Mouse (Mus musculus): ENCODE measurements around the gene Zfhx3. TPM values are rescaled to one million over a fixed set of nuclear protein-coding genes. Genes with fewer than 3 reads are reported as not detected.
A peak's percentile ranks its signal among the peaks of the same experiment; 100 is the strongest.

Zfhx3 gene
- polyA plus RNA-seq, 1 experiment from 2014 or later = 22.8 TPM

- Histone ChIP-seq H3K27ac (replicated peaks) (0 out of 2 replicates have a peak overlapping the region, but pooled peaks have one; percentile 6), H3K4me1 (peaks cover 21% of the 10 kb centered on the region), H3K36me3 (peaks cover 38% of the 10 kb centered on the region), H3K27me3 (replicated peaks) (no peaks in the 10 kb centered on the region), H3K9me3 (replicated peaks) (no peaks in the 10 kb centered on the region; the same call in 1 of the 2 replicates), H3K9ac (replicated peaks) (no peak overlapping the region), H3K4me3 (replicated peaks) (no peak overlapping the region), H3K4me2 (no peak overlapping the region)
- ATAC-seq (ENCODE audit: low FRiP score) = no peak
- WGBS = 29% methylated on average over 13 of the region's 13 CpGs
Measured at GRCm38 (mm10) chr8:108944312-108944711, 1001.9 kb downstream of the Zfhx3 start.

GRCm38 (mm10) chr8:108950311-108950710 is 1007.9 kb downstream of the Zfhx3 start:
- peaks cover 14% of the 10 kb centered on the region; the same call in 1 of the 2 replicates for H3K9me3 ChIP-seq (replicated peaks)
- H3K27me3 ChIP-seq (replicated peaks) = no peaks in the 10 kb centered on the region
- 98% methylated on average over 21 of the region's 21 CpGs for WGBS
- H3K4me1 ChIP-seq = no peaks in the 10 kb centered on the region
- ATAC-seq (ENCODE audit: low FRiP score) = no peak
- no peak overlapping the region for H3K4me3 ChIP-seq (replicated peaks)
- H3K9ac ChIP-seq (replicated peaks) = no peak overlapping the region
- no peak overlapping the region for H3K4me2 ChIP-seq
- H3K27ac ChIP-seq (replicated peaks) = no peak overlapping the region
- H3K36me3 ChIP-seq = peaks cover 76% of the 10 kb centered on the region

GRCm38 (mm10) chr8:108951560-108951959 is 1009.1 kb downstream of the Zfhx3 start:
- Histone ChIP-seq H3K4me3 (replicated peaks) (no peak overlapping the region), H3K27ac (replicated peaks) (no peak overlapping the region), H3K4me2 (no peak overlapping the region), H3K9ac (replicated peaks) (no peak overlapping the region), H3K27me3 (replicated peaks) (no peaks in the 10 kb centered on the region), H3K36me3 (peaks cover 80% of the 10 kb centered on the region), H3K9me3 (replicated peaks) (0 out of 2 replicates have a peak, but pooled peaks cover 14% of the 10 kb centered on the region), H3K4me1 (no peaks in the 10 kb centered on the region)
- WGBS = 95% methylated on average over 12 of the region's 12 CpGs
- ATAC-seq (ENCODE audit: low FRiP score) = no peak

- Histone ChIP-seq H3K27ac (replicated peaks) (no peak overlapping the region), H3K36me3 (peaks cover 32% of the 10 kb centered on the region), H3K4me2 (peak overlapping the region; percentile 43)
Measured at GRCm38 (mm10) chr8:108956416-108956815, 1014.0 kb downstream of the Zfhx3 start.

GRCm38 (mm10) chr8:108962516-108962915 is 1020.1 kb downstream of the Zfhx3 start:
- no peak overlapping the region for H3K4me3 ChIP-seq (replicated peaks)
- 32% methylated on average over 7 of the region's 7 CpGs for WGBS
- no peak for ATAC-seq (ENCODE audit: low FRiP score)
- no peaks in the 10 kb centered on the region for H3K36me3 ChIP-seq
- no peaks in the 10 kb centered on the region for H3K27me3 ChIP-seq (replicated peaks)
- H3K27ac ChIP-seq (replicated peaks) = no peak overlapping the region
- H3K9ac ChIP-seq (replicated peaks) = no peak overlapping the region
- H3K4me2 ChIP-seq = no peak overlapping the region
- H3K4me1 ChIP-seq = no peaks in the 10 kb centered on the region
- no peaks in the 10 kb centered on the region for H3K9me3 ChIP-seq (replicated peaks)

More at GRCm38 (mm10) chr8:108956416-108956815, 1014.0 kb downstream of the Zfhx3 start:
- 70% methylated on average over 37 of the region's 37 CpGs for WGBS
- Histone ChIP-seq H3K9ac (replicated peaks) (no peak overlapping the region), H3K4me3 (replicated peaks) (peak overlapping the region; percentile 26), H3K4me1 (no peaks in the 10 kb centered on the region), H3K9me3 (replicated peaks) (no peaks in the 10 kb centered on the region), H3K27me3 (replicated peaks) (no peaks in the 10 kb centered on the region)
- ATAC-seq (ENCODE audit: low FRiP score) = no peak

GRCm38 (mm10) chr8:108963181-108963580 is 1020.7 kb downstream of the Zfhx3 start:
- Histone ChIP-seq H3K9ac (replicated peaks) (no peak overlapping the region), H3K27ac (replicated peaks) (no peak overlapping the region), H3K27me3 (replicated peaks) (no peaks in the 10 kb centered on the region), H3K4me1 (no peaks in the 10 kb centered on the region), H3K4me2 (no peak overlapping the region), H3K9me3 (replicated peaks) (no peaks in the 10 kb centered on the region), H3K4me3 (replicated peaks) (no peak overlapping the region), H3K36me3 (no peaks in the 10 kb centered on the region)
- no peak for ATAC-seq (ENCODE audit: low FRiP score)
- 76% methylated on average over 2 of the region's 2 CpGs for WGBS

- no peak overlapping the region for H3K9ac ChIP-seq (replicated peaks)
- H3K9me3 ChIP-seq (replicated peaks) = no peaks in the 10 kb centered on the region
- H3K4me3 ChIP-seq (replicated peaks) = no peak overlapping the region
- H3K27ac ChIP-seq (replicated peaks) = no peak overlapping the region
- no peaks in the 10 kb centered on the region for H3K4me1 ChIP-seq
- H3K27me3 ChIP-seq (replicated peaks) = no peaks in the 10 kb centered on the region
- no peaks in the 10 kb centered on the region for H3K36me3 ChIP-seq
- H3K4me2 ChIP-seq = no peak overlapping the region
- WGBS = 71% methylated on average over 12 of the region's 12 CpGs
- no peak for ATAC-seq (ENCODE audit: low FRiP score)
Measured at GRCm38 (mm10) chr8:108966041-108966440, 1023.6 kb downstream of the Zfhx3 start.

- no peak overlapping the region for H3K27ac ChIP-seq (replicated peaks)
- WGBS = 89% methylated on average over 9 of the region's 9 CpGs
Measured at GRCm38 (mm10) chr8:108973639-108974325, 1031.3 kb downstream of the Zfhx3 start.

GRCm38 (mm10) chr8:108977693-108978361 is 1035.4 kb downstream of the Zfhx3 start:
- no peak overlapping the region for H3K9ac ChIP-seq (replicated peaks)
- no peak overlapping the region for H3K4me2 ChIP-seq
- no peak overlapping the region for H3K4me3 ChIP-seq (replicated peaks)
- H3K27me3 ChIP-seq (replicated peaks) = no peaks in the 10 kb centered on the region
- WGBS = 77% methylated on average over 11 of the region's 11 CpGs
- no peaks in the 10 kb centered on the region for H3K4me1 ChIP-seq
- no peak for ATAC-seq (ENCODE audit: low FRiP score)
- no peak overlapping the region for H3K27ac ChIP-seq (replicated peaks)
- no peaks in the 10 kb centered on the region for H3K9me3 ChIP-seq (replicated peaks)
- H3K36me3 ChIP-seq = no peaks in the 10 kb centered on the region

More at GRCm38 (mm10) chr8:108973639-108974325, 1031.3 kb downstream of the Zfhx3 start:
- H3K4me3 ChIP-seq (replicated peaks) = no peak overlapping the region
- H3K4me1 ChIP-seq = no peaks in the 10 kb centered on the region
- ATAC-seq (ENCODE audit: low FRiP score) = no peak
- no peak overlapping the region for H3K4me2 ChIP-seq
- H3K36me3 ChIP-seq = no peaks in the 10 kb centered on the region
- no peak overlapping the region for H3K9ac ChIP-seq (replicated peaks)
- H3K9me3 ChIP-seq (replicated peaks) = no peaks in the 10 kb centered on the region
- H3K27me3 ChIP-seq (replicated peaks) = no peaks in the 10 kb centered on the region

- Histone ChIP-seq H3K4me1 (no peaks in the 10 kb centered on the region), H3K4me2 (no peak overlapping the region), H3K27ac (replicated peaks) (no peak overlapping the region), H3K9me3 (replicated peaks) (no peaks in the 10 kb centered on the region), H3K9ac (replicated peaks) (no peak overlapping the region), H3K27me3 (replicated peaks) (no peaks in the 10 kb centered on the region), H3K36me3 (no peaks in the 10 kb centered on the region), H3K4me3 (replicated peaks) (no peak overlapping the region)
- 90% methylated on average over 7 of the region's 7 CpGs for WGBS
- no peak for ATAC-seq (ENCODE audit: low FRiP score)
Measured at GRCm38 (mm10) chr8:108978362-108978750, 1035.9 kb downstream of the Zfhx3 start.

- WGBS = 73% methylated on average over 2 of the region's 2 CpGs
- no peaks in the 10 kb centered on the region for H3K4me1 ChIP-seq
- no peaks in the 10 kb centered on the region for H3K9me3 ChIP-seq (replicated peaks)
- no peaks in the 10 kb centered on the region for H3K36me3 ChIP-seq
- H3K9ac ChIP-seq (replicated peaks) = no peak overlapping the region
- no peak for ATAC-seq (ENCODE audit: low FRiP score)
- H3K4me2 ChIP-seq = no peak overlapping the region
- no peak overlapping the region for H3K4me3 ChIP-seq (replicated peaks)
- H3K27ac ChIP-seq (replicated peaks) = no peak overlapping the region
- no peaks in the 10 kb centered on the region for H3K27me3 ChIP-seq (replicated peaks)
Measured at GRCm38 (mm10) chr8:108984904-108985303, 1042.5 kb downstream of the Zfhx3 start.

GRCm38 (mm10) chr8:108989841-108990240 is 1047.4 kb downstream of the Zfhx3 start:
- no peak overlapping the region for H3K4me2 ChIP-seq
- no peak overlapping the region for H3K27ac ChIP-seq (replicated peaks)
- H3K9ac ChIP-seq (replicated peaks) = no peak overlapping the region
- H3K4me3 ChIP-seq (replicated peaks) = no peak overlapping the region
- no peak for ATAC-seq (ENCODE audit: low FRiP score)
- H3K9me3 ChIP-seq (replicated peaks) = no peaks in the 10 kb centered on the region
- H3K36me3 ChIP-seq = no peaks in the 10 kb centered on the region
- H3K27me3 ChIP-seq (replicated peaks) = no peaks in the 10 kb centered on the region
- WGBS = 87% methylated on average over 5 of the region's 5 CpGs
- H3K4me1 ChIP-seq = no peaks in the 10 kb centered on the region
